Mouse (Mus musculus): ENCODE measurements around the gene Prox1. TPM values are rescaled to one million over a fixed set of nuclear protein-coding genes. Genes with fewer than 3 reads are reported as not detected.

Gene Prox1
- total RNA-seq, 2 experiments from 2014 or later, result 104 to 105 TPM

GRCm38 (mm10) chr1:190174231-190174630, 3.7 kb upstream of the Prox1 start:
- peak in 1 of 2 experiments; percentile 44 for DNase-seq (ENCODE audit: low spot score in 2 of 2)

GRCm38 (mm10) chr1:190173596-190173995, 3.1 kb upstream of the Prox1 start:
- no peak for DNase-seq (ENCODE audit: low spot score in 2 of 2)

GRCm38 (mm10) chr1:190172979-190173461, 2.5 kb upstream of the Prox1 start:
- DNase-seq (ENCODE audit: low spot score in 2 of 2), result no peak

GRCm38 (mm10) chr1:190172311-190172978, 1.9 kb upstream of the Prox1 start:
- no peak for DNase-seq (ENCODE audit: low spot score in 2 of 2)

GRCm38 (mm10) chr1:190171750-190172149, 1.2 kb upstream of the Prox1 start:
- no peak for DNase-seq (ENCODE audit: low spot score in 2 of 2)

GRCm38 (mm10) chr1:190171341-190171740, 827 bp upstream of the Prox1 start:
- DNase-seq (ENCODE audit: low spot score in 2 of 2), result no peak

- no peak for DNase-seq (ENCODE audit: low spot score in 2 of 2)
Observed at GRCm38 (mm10) chr1:190170819-190171216, 304 bp upstream of the Prox1 start.

- DNase-seq (ENCODE audit: low spot score in 2 of 2), result no peak
Observed at GRCm38 (mm10) chr1:190168761-190169671, 1.5 kb downstream of the Prox1 start.

- DNase-seq (ENCODE audit: low spot score in 2 of 2), result no peak
Observed at GRCm38 (mm10) chr1:190168115-190168514, 2.4 kb downstream of the Prox1 start.

- DNase-seq (ENCODE audit: low spot score in 2 of 2), result no peak
Observed at GRCm38 (mm10) chr1:190167609-190168008, 2.9 kb downstream of the Prox1 start.

GRCm38 (mm10) chr1:190165511-190165910, 5.0 kb downstream of the Prox1 start:
- DNase-seq (ENCODE audit: low spot score in 2 of 2), result no peak

GRCm38 (mm10) chr1:190163471-190163870, 7.0 kb downstream of the Prox1 start:
- no peak for DNase-seq (ENCODE audit: low spot score in 2 of 2)

- DNase-seq (ENCODE audit: low spot score in 2 of 2), result no peak
Observed at GRCm38 (mm10) chr1:190161708-190162465, 8.6 kb downstream of the Prox1 start.

- DNase-seq (ENCODE audit: low spot score in 2 of 2), result no peak
Observed at GRCm38 (mm10) chr1:190161288-190161687, 9.2 kb downstream of the Prox1 start.

- no peak for DNase-seq (ENCODE audit: low spot score in 2 of 2)
Observed at GRCm38 (mm10) chr1:190159457-190159856, 11.1 kb downstream of the Prox1 start.

- DNase-seq (ENCODE audit: low spot score in 2 of 2), result no peak
Observed at GRCm38 (mm10) chr1:190155751-190156150, 14.8 kb downstream of the Prox1 start.

GRCm38 (mm10) chr1:190155021-190155420, 15.5 kb downstream of the Prox1 start:
- DNase-seq (ENCODE audit: low spot score in 2 of 2), result no peak

- DNase-seq (ENCODE audit: low spot score in 2 of 2), result no peak
Observed at GRCm38 (mm10) chr1:190154292-190154691, 16.2 kb downstream of the Prox1 start.

- DNase-seq (ENCODE audit: low spot score in 2 of 2), result no peak
Observed at GRCm38 (mm10) chr1:190152603-190153002, 17.9 kb downstream of the Prox1 start.

GRCm38 (mm10) chr1:190149233-190149741, 21.2 kb downstream of the Prox1 start:
- DNase-seq (ENCODE audit: low spot score in 2 of 2), result no peak

GRCm38 (mm10) chr1:190148661-190149232, 21.8 kb downstream of the Prox1 start:
- DNase-seq (ENCODE audit: low spot score in 2 of 2), result no peak

All from layer of hippocampus, postnatal 14 days (tissue).